Mouse (Mus musculus): ENCODE results near the gene Mc1r.

DNA sequence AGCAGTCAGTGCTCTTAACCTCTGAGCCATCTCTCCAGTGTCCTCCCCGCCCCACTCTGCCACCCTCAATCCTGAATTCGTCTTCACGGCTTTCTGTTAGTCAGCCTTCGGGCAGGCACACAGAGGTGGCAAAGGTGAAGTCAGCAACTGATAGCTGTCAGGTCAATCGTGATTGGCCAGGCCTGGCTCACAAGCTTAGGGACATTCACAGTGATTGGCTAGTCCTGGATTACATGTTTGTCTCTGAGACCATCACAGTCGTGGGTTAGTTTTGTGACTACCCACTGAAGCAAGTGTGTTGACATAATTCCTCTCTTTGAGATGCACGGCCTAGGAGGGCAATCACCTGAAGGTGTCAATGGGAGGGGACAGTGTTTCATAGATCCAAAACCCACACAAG, 46.4 kb downstream of the Mc1r start:
- TF ChIP-seq CTCF (IDR thresholded peaks at IDR 0.05; ENCODE audit: low read depth, low read length) (no peak), POLR2A (IDR thresholded peaks at IDR 0.05; ENCODE audit: borderline replicate concordance, low read depth, low read length) (no peak)

Measured in bone marrow macrophage, adult 2 months (primary cell).